Mouse (Mus musculus) liver, adult 2 months (tissue): ENCODE measurements around the gene Sdf4.

Experiments
- CTCF ChIP-seq: fragments of 200-500 bp; IDR thresholded peaks from 2 replicates; pipeline ENCODE4 v1.5.1; 2011; ENCODE audit warnings: low read depth, low read length, control low read depth
- POLR2A ChIP-seq: fragments of 200-500 bp; IDR thresholded peaks from 2 replicates; pipeline ENCODE4 v1.6.1; 2011; ENCODE audit warnings: low read length, control low read depth; ENCODE audit not compliant: insufficient read depth; ENCODE audit errors: extremely low read depth

DNA sequence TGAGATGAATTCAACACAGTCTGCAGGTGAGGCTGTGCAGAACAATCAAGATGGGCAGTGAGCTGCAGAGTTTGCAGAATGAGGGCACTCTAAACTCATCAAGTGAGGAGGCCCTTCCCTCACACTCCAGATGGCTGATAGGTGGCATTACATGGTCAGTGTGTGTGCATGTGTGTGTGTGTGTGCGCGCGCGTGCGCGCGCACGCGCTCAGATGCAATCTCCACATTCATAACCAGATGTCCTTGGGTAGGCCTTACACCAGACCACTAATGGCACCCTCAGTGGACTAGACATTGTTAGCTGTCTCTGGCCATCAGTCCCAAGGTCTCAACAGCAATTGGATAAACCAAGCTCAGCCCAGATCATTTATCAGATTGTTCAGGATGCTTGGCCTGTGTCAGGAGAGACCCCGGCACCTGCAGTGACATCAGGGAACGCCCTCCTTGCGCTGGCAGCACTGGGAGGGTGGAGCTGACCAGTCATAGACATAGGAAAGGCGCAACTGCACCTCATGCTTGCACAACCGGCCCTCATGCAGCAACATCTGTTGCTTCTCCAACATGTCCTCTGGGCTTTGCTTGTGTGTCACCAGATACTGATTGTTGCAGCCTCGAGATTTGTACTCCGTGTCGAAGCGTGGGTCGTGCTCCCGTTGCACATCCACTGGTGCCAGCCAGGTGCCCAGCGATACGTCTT lies 1.3 kb upstream of the Sdf4 start:
- no peak for TF ChIP-seq POLR2A
- TF ChIP-seq CTCF: no peak
